Mouse (Mus musculus): ENCODE measurements around the gene Dennd1c. TPM values are rescaled to one million over a fixed set of nuclear protein-coding genes. Genes with fewer than 3 reads are reported as not detected.
"Not testable (repeated sequence)": the region's sequence is repeated elsewhere in the genome, so short reads cannot be mapped to it uniquely, and the experiment has no call there.

The Dennd1c gene
- polyA plus RNA-seq, 1 experiment from 2014 or later, result 4.4 TPM

DNA sequence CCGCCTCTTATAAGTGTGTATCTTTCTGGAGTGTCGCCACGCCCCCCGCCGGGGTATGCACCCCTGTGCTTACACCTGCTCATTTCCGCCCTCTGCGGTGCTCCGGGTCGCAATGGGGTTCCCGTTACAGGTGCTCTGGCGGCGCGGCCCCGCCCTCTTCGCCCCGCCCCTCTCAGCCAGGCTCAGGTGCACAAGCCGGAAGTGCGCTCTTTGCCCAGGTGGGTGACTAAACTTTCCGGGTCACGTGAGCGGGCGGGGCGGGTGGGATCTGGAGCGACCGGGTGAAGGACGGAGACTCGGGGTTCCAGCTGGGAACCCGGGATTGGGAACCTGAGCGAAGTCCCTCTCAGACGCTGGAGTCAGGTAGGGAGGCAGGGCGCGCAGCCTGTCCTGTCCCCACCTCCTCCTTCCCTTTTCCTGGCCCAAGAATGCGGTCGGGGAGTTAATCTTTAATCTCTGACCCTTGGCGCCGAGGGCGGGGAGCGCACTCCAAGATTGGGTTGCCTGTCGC lies 16.2 kb downstream of the Dennd1c start:
- under 1% methylated on average over 39 of the region's 39 CpGs for WGBS

DNA sequence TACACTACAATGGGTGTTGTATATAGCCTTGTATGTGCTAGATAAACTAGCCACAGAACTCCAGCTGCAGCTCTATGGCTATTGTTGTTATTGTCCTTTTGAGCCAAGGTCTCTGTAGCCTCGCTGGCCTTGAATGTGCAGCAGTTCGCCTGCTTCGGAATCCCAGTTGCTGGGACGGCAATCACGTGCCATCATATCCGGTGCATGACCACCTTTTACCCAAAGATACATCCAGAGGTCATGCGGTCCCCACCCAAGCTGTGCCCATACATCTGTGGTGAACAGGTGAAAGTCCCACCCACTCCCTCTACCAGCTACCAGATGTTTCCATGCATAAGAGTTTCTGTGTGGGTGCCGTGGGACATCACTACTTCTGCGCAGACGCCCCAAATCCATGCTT lies 17.2 kb downstream of the Dennd1c start:
- Histone ChIP-seq H3K4me3 (peak overlapping the region; percentile 90), H3K4me2 (replicated peaks) (peak overlapping the region; percentile 57), H3K9me3 (no peaks in the 10 kb centered on the region), H3K36me3 (0 out of 2 replicates have a peak, but pooled peaks cover 3% of the 10 kb centered on the region), H3K27me3 (peaks cover 31% of the 10 kb centered on the region), H3K9ac (replicated peaks) (0 out of 2 replicates have a peak overlapping the region, but pooled peaks have one; percentile 81), H3K27ac (replicated peaks) (no peak overlapping the region), H3K4me1 (peaks cover 25% of the 10 kb centered on the region)
- 42% methylated on average over 10 of the region's 10 CpGs for WGBS
- ATAC-seq (replicated peaks), result no peak

More for the DNA sequence above, 16.2 kb downstream of the Dennd1c start:
- Histone ChIP-seq H3K9ac (replicated peaks) (no peak overlapping the region), H3K27me3 (peaks cover 31% of the 10 kb centered on the region), H3K4me2 (replicated peaks) (peak overlapping the region; percentile 33), H3K9me3 (no peaks in the 10 kb centered on the region), H3K36me3 (no peaks in the 10 kb centered on the region), H3K4me3 (peak overlapping the region; percentile 21), H3K27ac (replicated peaks) (no peak overlapping the region), H3K4me1 (peaks cover 25% of the 10 kb centered on the region)
- no peak for ATAC-seq (replicated peaks)

DNA sequence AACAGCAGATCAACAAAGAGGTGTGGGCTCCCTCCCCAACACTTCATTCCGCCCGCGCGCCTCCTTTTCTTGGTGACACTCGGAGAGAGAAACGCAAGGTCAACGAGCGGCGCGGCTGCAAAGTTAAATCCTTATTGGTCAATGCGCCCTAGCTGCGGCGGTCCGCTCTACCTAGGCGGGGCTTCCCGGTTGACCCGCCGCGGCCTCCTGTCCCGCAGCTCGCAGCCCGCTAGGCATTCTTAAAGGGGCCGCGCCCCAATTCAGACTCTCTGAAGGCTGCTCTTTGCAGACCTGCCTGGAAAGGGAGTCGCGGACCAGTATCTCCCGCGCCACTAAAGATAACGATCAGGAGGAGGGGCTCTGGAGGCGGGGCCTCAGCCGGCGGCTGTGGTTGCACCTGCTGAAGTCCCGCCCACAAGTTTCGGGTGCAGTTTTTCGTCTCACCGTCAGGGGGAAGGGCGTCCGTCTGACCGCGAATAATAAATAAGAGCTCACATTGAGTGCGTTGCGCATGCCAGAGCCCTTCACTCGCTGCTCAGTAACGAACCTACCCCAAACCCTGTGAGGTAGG lies 18.0 kb downstream of the Dennd1c start:
- peaks cover 31% of the 10 kb centered on the region for H3K27me3 ChIP-seq
- WGBS, result under 1% methylated on average over 44 of the region's 44 CpGs
- peak overlapping the region; percentile 81 for H3K9ac ChIP-seq (replicated peaks)
- ATAC-seq (replicated peaks), result peak; percentile 92
- peak overlapping the region; percentile 90 for H3K4me3 ChIP-seq
- H3K4me2 ChIP-seq (replicated peaks), result peak overlapping the region; percentile 57
- no peaks in the 10 kb centered on the region for H3K9me3 ChIP-seq
- peaks cover 25% of the 10 kb centered on the region for H3K4me1 ChIP-seq
- peak overlapping the region; percentile 95 for H3K27ac ChIP-seq (replicated peaks)
- peaks cover 6% of the 10 kb centered on the region; the same call in 1 of the 2 replicates for H3K36me3 ChIP-seq

DNA sequence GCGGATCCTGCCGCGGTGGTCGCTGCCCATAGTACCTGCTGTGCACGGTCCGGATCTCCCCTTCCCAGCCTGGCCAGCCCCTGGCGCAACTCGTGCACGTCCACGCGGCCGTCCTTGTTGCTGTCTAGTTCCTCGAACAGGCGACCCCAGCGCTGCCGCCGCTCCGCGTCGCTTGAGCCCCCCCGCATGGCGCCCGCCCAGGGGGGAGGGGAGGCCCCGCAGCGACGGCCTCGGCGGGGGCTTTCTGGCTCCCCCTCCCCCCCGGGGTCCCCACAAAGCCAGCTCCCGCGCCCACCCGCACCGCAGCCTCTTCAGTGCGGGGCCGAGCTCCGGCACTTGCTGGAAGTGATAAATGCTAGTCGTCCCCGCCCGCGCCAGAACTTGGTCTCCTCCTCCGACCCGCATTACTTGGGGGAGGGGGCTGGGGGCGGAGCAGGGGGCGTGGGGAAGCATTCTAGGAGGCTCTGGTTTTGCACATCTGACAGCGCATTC lies 18.8 kb downstream of the Dennd1c start, which contains the start of gene Slc25a23:
Gene Slc25a23 (minus strand): TSS at position 378 of the 492 bp plus-strand sequence.
- peaks cover 25% of the 10 kb centered on the region for H3K4me1 ChIP-seq
- ATAC-seq (replicated peaks), result peak; percentile 80
- peak within 1 kb of the TSS; percentile 90 for H3K4me3 ChIP-seq
- peaks cover 13% of the 10 kb centered on the region; the same call in 1 of the 2 replicates for H3K36me3 ChIP-seq
- peak within 1 kb of the TSS; percentile 81 for H3K9ac ChIP-seq (replicated peaks)
- no peaks in the 10 kb centered on the region for H3K9me3 ChIP-seq
- H3K27me3 ChIP-seq, result peaks cover 31% of the 10 kb centered on the region
- H3K27ac ChIP-seq (replicated peaks), result peak within 1 kb of the TSS; percentile 95
- H3K4me2 ChIP-seq (replicated peaks), result peak within 1 kb of the TSS; percentile 57
- WGBS, result 0% methylated on average over 36 of the region's 45 CpGs

DNA sequence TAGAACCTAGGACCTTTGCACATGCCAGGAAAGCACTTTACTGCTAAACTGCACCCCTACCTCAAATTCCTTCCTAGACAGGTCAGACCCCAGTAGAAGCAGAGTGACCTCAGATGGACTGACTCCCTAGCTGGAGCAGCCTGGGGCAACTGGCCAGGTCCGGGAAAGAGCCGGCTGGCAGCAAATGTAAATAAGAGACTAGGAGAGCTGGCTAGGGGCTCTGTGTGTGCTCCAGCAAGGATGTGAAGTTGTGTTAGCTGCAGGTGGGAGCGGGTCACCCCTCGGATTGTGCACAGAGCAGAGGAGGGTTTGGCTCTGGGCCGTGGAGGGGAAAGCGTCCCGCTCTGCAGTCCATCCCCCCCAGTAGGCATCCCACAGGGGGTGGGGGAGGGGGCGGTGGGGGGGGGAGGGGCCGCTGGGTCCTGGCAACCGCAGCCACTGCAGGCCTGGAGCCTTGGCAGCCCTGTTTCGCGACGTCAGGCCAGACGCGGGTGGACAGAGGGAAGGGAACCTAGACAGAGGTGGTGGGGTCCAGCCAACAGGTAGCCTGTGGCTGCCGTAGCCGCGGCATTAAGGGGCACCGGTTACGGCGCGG lies 19.3 kb downstream of the Dennd1c start, which contains the start of gene Crb3:
Gene Crb3 (plus strand): TSS at position 215 of the 595 bp plus-strand sequence.
- peak within 1 kb of the TSS; percentile 95 for H3K27ac ChIP-seq (replicated peaks)
- ATAC-seq (replicated peaks), result peak; percentile 7; the same call in 1 of the 2 replicates
- peak within 1 kb of the TSS; percentile 57 for H3K4me2 ChIP-seq (replicated peaks)
- peak within 1 kb of the TSS; percentile 81 for H3K9ac ChIP-seq (replicated peaks)
- H3K9me3 ChIP-seq, result no peaks in the 10 kb centered on the region
- peaks cover 26% of the 10 kb centered on the region for H3K27me3 ChIP-seq
- peaks cover 25% of the 10 kb centered on the region for H3K4me1 ChIP-seq
- H3K4me3 ChIP-seq, result peak within 1 kb of the TSS; percentile 90
- WGBS, result 0% methylated on average over 16 of the region's 22 CpGs
- H3K36me3 ChIP-seq, result peaks cover 18% of the 10 kb centered on the region; the same call in 1 of the 2 replicates

DNA sequence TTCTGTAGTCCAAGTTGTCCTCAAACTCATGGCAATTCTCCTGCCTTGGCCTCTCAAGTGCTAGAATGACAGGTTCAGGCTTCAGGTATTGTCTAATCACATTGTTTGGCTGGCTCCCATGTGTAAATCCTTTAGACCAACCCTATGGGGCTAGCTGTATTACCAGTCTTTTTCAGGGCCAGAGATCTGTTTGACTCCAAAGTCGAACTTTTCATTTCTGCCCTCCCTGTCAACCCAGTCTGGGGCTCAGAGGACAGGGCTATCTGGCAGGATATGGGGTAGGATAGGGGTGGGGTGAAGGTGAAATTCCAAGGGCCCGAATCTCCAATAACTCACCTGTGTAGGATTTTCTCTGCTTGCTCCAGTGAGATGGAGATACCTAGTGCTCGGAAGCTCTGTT lies 22.1 kb downstream of the Dennd1c start:
- no peak overlapping the region for H3K27ac ChIP-seq (replicated peaks)
- H3K4me1 ChIP-seq, result peaks cover 20% of the 10 kb centered on the region
- no peak overlapping the region for H3K4me3 ChIP-seq
- H3K9me3 ChIP-seq, result no peaks in the 10 kb centered on the region
- 89% methylated on average over 3 of the region's 3 CpGs for WGBS
- H3K36me3 ChIP-seq, result peaks cover 44% of the 10 kb centered on the region
- H3K27me3 ChIP-seq, result peaks cover 4% of the 10 kb centered on the region; the same call in 1 of the 2 replicates
- H3K4me2 ChIP-seq (replicated peaks), result no peak overlapping the region
- ATAC-seq (replicated peaks), result no peak
- H3K9ac ChIP-seq (replicated peaks), result no peak overlapping the region

DNA sequence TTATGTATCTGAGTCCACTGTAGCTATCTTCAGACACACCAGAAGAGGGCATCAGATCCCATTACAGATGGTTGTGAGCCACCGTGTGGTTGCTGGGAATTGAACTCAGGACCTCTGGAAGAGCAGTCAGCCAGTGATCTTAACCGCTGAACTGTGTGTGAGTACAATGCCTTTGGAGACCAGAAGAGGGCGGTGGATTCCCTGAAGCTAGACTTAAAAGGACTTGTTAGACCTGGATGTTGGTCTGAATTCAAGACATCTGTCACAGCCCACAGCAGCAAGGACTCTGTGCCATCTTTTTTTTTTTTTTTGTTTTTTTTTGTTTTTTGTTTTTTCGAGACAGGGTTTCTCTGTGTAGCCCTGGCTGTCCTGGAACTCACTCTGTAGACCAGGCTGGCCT lies 26.6 kb downstream of the Dennd1c start:
- WGBS, result 83% methylated on average over 4 of the region's 4 CpGs
- not testable (repeated sequence) for H3K9me3 ChIP-seq; ATAC-seq (replicated peaks); H3K4me2 ChIP-seq (replicated peaks); H3K27me3 ChIP-seq; H3K4me3 ChIP-seq; H3K9ac ChIP-seq (replicated peaks); H3K27ac ChIP-seq (replicated peaks); H3K4me1 ChIP-seq
- peaks cover 61% of the 10 kb centered on the region for H3K36me3 ChIP-seq

DNA sequence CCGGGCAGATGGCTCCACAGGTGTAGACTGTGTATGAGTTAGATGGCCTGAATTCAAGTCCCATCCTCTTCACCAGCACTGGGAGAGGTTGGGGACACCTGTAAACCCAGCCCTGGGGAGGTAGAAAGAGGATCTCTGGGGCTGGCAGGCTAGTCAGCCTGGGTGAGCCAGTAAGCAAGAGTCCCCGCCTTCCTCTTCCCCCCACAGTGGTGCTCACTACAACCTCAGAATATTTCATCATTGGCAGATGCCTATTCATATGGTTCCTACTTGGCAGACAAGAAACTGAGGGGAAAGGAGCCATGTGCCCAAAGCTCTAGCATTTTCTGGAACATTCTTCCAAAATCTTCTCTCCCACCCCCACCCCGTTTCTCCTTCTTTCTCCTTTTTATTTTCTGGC lies 29.5 kb downstream of the Dennd1c start:
- ATAC-seq (replicated peaks), result no peak
- WGBS, result 92% methylated on average over 3 of the region's 3 CpGs

DNA sequence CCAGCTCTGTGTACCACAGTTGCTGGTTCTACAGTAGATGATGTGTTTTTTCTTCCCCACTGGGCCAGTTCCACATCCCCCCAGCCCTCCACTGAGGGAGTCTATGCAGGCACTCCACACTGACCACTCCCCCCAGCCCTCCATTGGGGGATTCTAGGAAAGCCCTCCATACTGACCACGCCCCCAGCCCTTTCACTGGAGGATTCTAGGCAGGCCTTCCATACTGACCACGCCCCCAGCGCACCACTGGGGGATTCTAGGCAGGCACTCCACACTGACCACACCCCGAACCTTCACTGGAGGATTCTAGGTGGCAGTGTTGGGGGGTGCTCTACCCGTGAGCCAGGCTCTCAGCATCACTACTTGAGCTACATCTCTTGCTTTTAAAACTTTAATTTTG lies 30.9 kb downstream of the Dennd1c start:
- Histone ChIP-seq H3K4me1 (no peaks in the 10 kb centered on the region; the same call in 1 of the 2 replicates), H3K36me3 (peaks cover 36% of the 10 kb centered on the region), H3K4me2 (replicated peaks) (no peak overlapping the region), H3K27me3 (no peaks in the 10 kb centered on the region), H3K9me3 (no peaks in the 10 kb centered on the region), H3K4me3 (no peak overlapping the region), H3K27ac (replicated peaks) (no peak overlapping the region), H3K9ac (replicated peaks) (no peak overlapping the region)
- no peak; the same call in 1 of the 2 replicates for ATAC-seq (replicated peaks)
- WGBS, result 44% methylated on average over 5 of the region's 5 CpGs

More for the DNA sequence above, 29.5 kb downstream of the Dennd1c start:
- Histone ChIP-seq H3K9me3 (no peaks in the 10 kb centered on the region), H3K27me3 (no peaks in the 10 kb centered on the region), H3K4me1 (no peaks in the 10 kb centered on the region), H3K36me3 (peaks cover 50% of the 10 kb centered on the region), H3K4me3 (no peak overlapping the region), H3K9ac (replicated peaks) (no peak overlapping the region), H3K4me2 (replicated peaks) (no peak overlapping the region), H3K27ac (replicated peaks) (no peak overlapping the region)

DNA sequence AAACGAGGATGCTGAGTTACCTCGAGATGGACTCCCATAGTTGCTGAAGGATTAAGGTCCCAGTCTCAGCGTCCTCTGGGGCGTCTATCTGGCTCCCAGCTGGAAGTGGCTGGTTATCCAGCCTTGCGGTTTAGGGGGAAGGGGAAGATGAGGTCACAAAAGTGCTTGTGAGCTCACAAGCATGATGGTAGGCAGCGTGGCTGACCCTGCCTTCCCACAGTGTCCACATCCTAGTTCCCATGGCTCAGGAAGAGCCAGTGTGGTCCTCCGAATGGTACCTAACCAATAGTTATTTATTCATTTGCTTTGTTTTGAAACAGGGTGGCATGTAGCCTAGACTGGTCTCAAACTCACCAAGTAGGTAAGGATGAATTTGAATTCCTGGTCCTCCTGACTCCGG lies 36.8 kb downstream of the Dennd1c start, which contains the start of gene Slc25a41:
Gene Slc25a41 (minus strand): TSS at position 101 of the 400 bp plus-strand sequence.
- no peak for ATAC-seq (replicated peaks)
- no peak within 1 kb of the TSS for H3K9ac ChIP-seq (replicated peaks)
- no peak within 1 kb of the TSS for H3K27ac ChIP-seq (replicated peaks)
- no peaks in the 10 kb centered on the region for H3K9me3 ChIP-seq
- 79% methylated on average over 8 of the region's 8 CpGs for WGBS
- H3K27me3 ChIP-seq, result peaks cover 5% of the 10 kb centered on the region; the same call in 1 of the 2 replicates
- no peak within 1 kb of the TSS for H3K4me2 ChIP-seq (replicated peaks)
- H3K4me3 ChIP-seq, result no peak within 1 kb of the TSS
- H3K36me3 ChIP-seq, result peaks cover 9% of the 10 kb centered on the region; the same call in 1 of the 2 replicates
- H3K4me1 ChIP-seq, result no peaks in the 10 kb centered on the region; the same call in 1 of the 2 replicates

DNA sequence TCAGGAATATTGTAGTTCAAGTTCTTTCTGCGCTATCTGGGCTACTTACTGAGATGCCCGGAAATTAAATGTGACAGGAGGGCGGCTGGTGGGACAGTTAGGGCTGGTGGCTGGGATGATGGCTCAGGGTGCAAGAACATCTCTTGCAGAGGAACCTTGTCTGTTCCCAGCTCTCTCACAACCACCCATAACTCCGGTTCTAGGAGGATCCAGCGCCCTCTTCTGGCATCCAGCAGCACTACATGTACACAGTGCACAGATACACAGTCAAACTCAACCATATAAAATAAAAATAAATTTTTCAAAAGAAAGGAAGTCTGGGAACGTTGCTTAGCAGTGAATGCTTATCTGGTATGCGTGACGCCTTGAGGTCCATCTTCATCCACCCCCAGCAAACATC lies 39.3 kb downstream of the Dennd1c start:
- WGBS, result 45% methylated on average over 8 of the region's 8 CpGs
- Histone ChIP-seq H3K9me3 (no peaks in the 10 kb centered on the region), H3K27ac (replicated peaks) (no peak overlapping the region), H3K36me3 (no peaks in the 10 kb centered on the region), H3K4me2 (replicated peaks) (no peak overlapping the region), H3K4me1 (no peaks in the 10 kb centered on the region; the same call in 1 of the 2 replicates), H3K27me3 (peaks cover 5% of the 10 kb centered on the region; the same call in 1 of the 2 replicates), H3K9ac (replicated peaks) (no peak overlapping the region), H3K4me3 (no peak overlapping the region)
- no peak for ATAC-seq (replicated peaks)

DNA sequence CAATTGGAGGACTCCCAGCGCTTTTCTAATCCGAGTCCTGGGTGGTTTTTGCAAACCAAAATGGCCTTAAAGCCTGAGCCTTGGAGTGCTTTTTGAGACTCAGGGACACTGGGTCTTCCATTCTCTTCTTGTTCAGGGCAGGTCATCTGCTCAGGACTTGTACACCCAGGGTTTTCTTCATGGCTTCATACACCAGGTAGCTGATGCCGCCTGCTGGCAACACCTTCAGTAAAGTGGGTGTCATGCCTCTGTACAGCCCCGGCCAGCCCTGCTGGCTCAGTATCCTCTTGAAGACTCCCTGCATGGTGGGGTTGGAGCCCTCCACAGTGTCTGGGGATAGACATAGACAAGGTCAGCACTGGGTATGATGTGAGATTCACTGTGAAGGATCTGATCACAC lies 45.5 kb downstream of the Dennd1c start:
- H3K27ac ChIP-seq (replicated peaks), result peak overlapping the region; percentile 88; the same call in 1 of the 2 replicates
- peaks cover 11% of the 10 kb centered on the region; the same call in 1 of the 2 replicates for H3K36me3 ChIP-seq
- H3K4me2 ChIP-seq (replicated peaks), result peak overlapping the region; percentile 62; the same call in 1 of the 2 replicates
- no peak for ATAC-seq (replicated peaks)
- H3K4me1 ChIP-seq, result peaks cover 25% of the 10 kb centered on the region
- H3K9me3 ChIP-seq, result no peaks in the 10 kb centered on the region
- no peak overlapping the region; the same call in 1 of the 2 replicates for H3K4me3 ChIP-seq
- no peaks in the 10 kb centered on the region for H3K27me3 ChIP-seq
- H3K9ac ChIP-seq (replicated peaks), result no peak overlapping the region
- 79% methylated on average over 4 of the region's 4 CpGs for WGBS

Data from forebrain, embryonic 15.5 days (tissue).